Mouse (Mus musculus) spleen, postnatal 36 days (tissue): ENCODE data around the gene Strada.
"Not testable (repeated sequence)": the region's sequence is repeated elsewhere in the genome, so short reads cannot be mapped to it uniquely, and the experiment has no call there.

Experiments used
- DNase-seq, 2 experiments: peaks; one replicate each; pipeline ENCODE4 v3.0.0; 2022; ENCODE audit warnings: low spot score in 2 of 2, mixed read lengths in 1 of 2

Strada gene

GRCm38 (mm10) chr11:106157154-106157553 is 44.8 kb downstream of the Strada start:
- no peak for DNase-seq

GRCm38 (mm10) chr11:106156257-106156656 is 45.7 kb downstream of the Strada start:
- no peak for DNase-seq

GRCm38 (mm10) chr11:106155761-106156160 is 46.2 kb downstream of the Strada start:
- DNase-seq = no peak

- DNase-seq = no peak
Measured at GRCm38 (mm10) chr11:106154770-106155169, 47.2 kb downstream of the Strada start.

- no peak for DNase-seq
Measured at GRCm38 (mm10) chr11:106154091-106154490, 47.9 kb downstream of the Strada start.

GRCm38 (mm10) chr11:106152132-106152531 is 49.8 kb downstream of the Strada start:
- no peak for DNase-seq

- DNase-seq = no peak
Measured at GRCm38 (mm10) chr11:106151219-106151618, 50.7 kb downstream of the Strada start.

- peak; percentile 43 to 54 for DNase-seq
Measured at GRCm38 (mm10) chr11:106134580-106135528, 67.1 kb downstream of the Strada start.

- DNase-seq = no peak
Measured at GRCm38 (mm10) chr11:106132516-106132915, 69.5 kb downstream of the Strada start.

- DNase-seq = no peak
Measured at GRCm38 (mm10) chr11:106129477-106129876, 72.5 kb downstream of the Strada start.

GRCm38 (mm10) chr11:106126727-106127373 is 75.1 kb downstream of the Strada start:
- not testable (repeated sequence) for DNase-seq

- DNase-seq = no peak
Measured at GRCm38 (mm10) chr11:106125827-106126226, 76.1 kb downstream of the Strada start.

GRCm38 (mm10) chr11:106124784-106125183 is 77.2 kb downstream of the Strada start:
- no peak for DNase-seq

GRCm38 (mm10) chr11:106122736-106123135 is 79.2 kb downstream of the Strada start:
- peak; percentile 75 to 76 for DNase-seq

- DNase-seq = no peak
Measured at GRCm38 (mm10) chr11:106122221-106122620, 79.7 kb downstream of the Strada start.
